Mouse (Mus musculus) inflammation-experienced regulatory T-cells (primary cell): ENCODE results near the gene Gm28557. TPM values are rescaled to one million over a fixed set of nuclear protein-coding genes. Genes with fewer than 3 reads are reported as not detected.

ENCODE experiments used
- polyA plus RNA-seq, 2 experiments: library from polyadenylated mRNA; unstranded; fragments of 100-300 nt; shearing (Covaris generic); gene quantifications; one replicate each; pipeline ENCODE4 v1.2.1; 2017

The Gm28557 gene
- 1 to 10 TPM; 4.0 to 4.1 TPM for polyA plus RNA-seq

GRCm38 (mm10) chr13:67108194-67108820 lies at the start of gene Gm28557:
Gene Gm28557 (minus strand): TSS chr13:67108604.

GRCm38 (mm10) chr13:67121360-67121759 lies 13.0 kb upstream of the Gm28557 start, which contains the start of gene Zfp759:
Gene Zfp759 (plus strand): TSS chr13:67121660.

GRCm38 (mm10) chr13:67116163-67116562 lies 7.8 kb upstream of the Gm28557 start, which contains the start of gene Rslcan18:
Gene Rslcan18 (minus strand): TSS chr13:67116263.

GRCm38 (mm10) chr13:67097876-67098275 lies 10.5 kb downstream of the Gm28557 start, which contains the start of gene Zfp708:
Gene Zfp708 (minus strand): TSS chr13:67097976.

GRCm38 (mm10) chr13:67060786-67061358 lies 47.5 kb downstream of the Gm28557 start, which contains the start of gene Zfp712:
Gene Zfp712 (minus strand): TSS chr13:67061170.

Other genes with a start within 250 kb of the Gm28557 start
- gene Gm10767, start 203.7 kb downstream of the Gm28557 start, polyA plus RNA-seq = 1 to 10 TPM; 1.1 to 3.3 TPM
- 10 to 100 TPM in 1 of 2 experiments, 1 to 10 TPM in 1; 5.9 to 13.6 TPM for gene Zfp712, start 47.4 kb downstream of the Gm28557 start, polyA plus RNA-seq
- gene Zfp708, start 10.6 kb downstream of the Gm28557 start, polyA plus RNA-seq = 1 to 10 TPM; 3.5 to 8.1 TPM
- under 1 TPM; 0.17 to 0.31 TPM for gene Rslcan18, start 7.7 kb upstream of the Gm28557 start, polyA plus RNA-seq
- 1 to 10 TPM in 1 of 2 experiments, not detected in 1; 4.1 TPM for gene Zfp759, start 13.1 kb upstream of the Gm28557 start, polyA plus RNA-seq
- 10 to 100 TPM; 17.3 to 21.2 TPM for gene Rsl1, start 64.6 kb upstream of the Gm28557 start, polyA plus RNA-seq
- 1 to 10 TPM; 3.1 to 5.3 TPM for gene Zfp455, start 85.9 kb upstream of the Gm28557 start, polyA plus RNA-seq
- 1 to 10 TPM; 1.3 to 3.5 TPM for gene Zfp458, start 169.9 kb upstream of the Gm28557 start, polyA plus RNA-seq
- 1 to 10 TPM in 1 of 2 experiments, under 1 TPM in 1; 0.48 to 2.3 TPM for gene Zfp457, start 197.9 kb upstream of the Gm28557 start, polyA plus RNA-seq
- 1 to 10 TPM; 7.7 to 8.4 TPM for gene Zfp595, start 224.0 kb upstream of the Gm28557 start, polyA plus RNA-seq